Mouse (Mus musculus) limb, embryonic 11.5 days (tissue): Measurements from ENCODE around the gene Zfp273. TPM values are rescaled to one million over a fixed set of nuclear protein-coding genes. Genes with fewer than 3 reads are reported as not detected.
"Not testable (repeated sequence)": the region's sequence is repeated elsewhere in the genome, so short reads cannot be mapped to it uniquely, and the experiment has no call there.

Source experiments
- ATAC-seq: fragments of 200-750 bp; cut with Nextera tagmentation; 2 replicates; pipeline ENCODE4 v1.8.0; 2017; ENCODE audit warnings: low read depth; ENCODE audit not compliant: insufficient number of reproducible peaks, low FRiP score, low TSS enrichment
- DNase-seq: peaks from one replicate; pipeline ENCODE4 v3.0.0-alpha.2; 2015; ENCODE audit warnings: low spot score
- H3K27ac ChIP-seq: fragments of 300-500 bp; sonication (generic); replicated peaks from 2 replicates; pipeline ENCODE4 v1.5.1; 2014; ENCODE audit warnings: low read depth, mild to moderate bottlenecking, low read length
- H3K27me3 ChIP-seq: fragments of 300-500 bp; sonication (generic); 2 replicates; pipeline ENCODE4 v1.6.1; 2014; ENCODE audit warnings: mild to moderate bottlenecking, low read length, mixed read lengths; ENCODE audit not compliant: control insufficient read depth, insufficient read depth
- H3K36me3 ChIP-seq: fragments of 300-500 bp; sonication (generic); 2 replicates; pipeline ENCODE4 v1.6.1; 2014; ENCODE audit warnings: mild to moderate bottlenecking, low read length, moderate library complexity, mixed read lengths; ENCODE audit not compliant: control insufficient read depth, insufficient read depth
- H3K4me1 ChIP-seq: fragments of 300-500 bp; sonication (generic); 2 replicates; pipeline ENCODE4 v1.6.1; 2014; ENCODE audit warnings: low read length, mixed read lengths; ENCODE audit not compliant: control insufficient read depth, insufficient read depth
- H3K4me2 ChIP-seq: fragments of 300-500 bp; sonication (generic); 2 replicates; pipeline ENCODE4 v1.6.1; 2014; ENCODE audit warnings: low read depth, mild to moderate bottlenecking, moderate library complexity; ENCODE audit not compliant: severe bottlenecking
- H3K4me3 ChIP-seq: fragments of 300-500 bp; sonication (generic); 2 replicates; pipeline ENCODE4 v1.5.1; 2014; ENCODE audit warnings: low read depth, low read length
- H3K9ac ChIP-seq: fragments of 300-500 bp; sonication (generic); 2 replicates; pipeline ENCODE4 v1.6.1; 2014; ENCODE audit warnings: mild to moderate bottlenecking, low read length
- H3K9me3 ChIP-seq: fragments of 300-500 bp; sonication (generic); 2 replicates; pipeline ENCODE4 v1.6.1; 2016; ENCODE audit warnings: low read length; ENCODE audit not compliant: control insufficient read depth
- WGBS: fragments of 180-500 bp; shearing (Covaris S2); extraction: QIAGEN DNeasy Blood & Tissue Kit; methylation state at CpG from one replicate; pipeline ENCODE4 v1.1.7; 2014; 5-methylcytosine and 5-hydroxymethylcytosine counted together
- polyA plus RNA-seq: library from polyadenylated mRNA; unstranded; fragments of >200 nt; fragmentation: Nextera tagmentation; extraction: Ambion mirVana; gene quantifications from 2 replicates; pipeline ENCODE4 v1.2.1, GENCODE M21; 2014

Gene Zfp273
- polyA plus RNA-seq, result 7.5 and 8.0 TPM in 2 replicates

GRCm38 (mm10) chr13:67813710-67814660 is at the start of gene Zfp273:
Zfp273 (plus strand) TSS chr13:67813740.
- H3K9me3 ChIP-seq, result no peaks in the 10 kb centered on the region
- ATAC-seq (peak; percentile 96), DNase-seq (peak; percentile 81)
- no peaks in the 10 kb centered on the region for H3K36me3 ChIP-seq
- no peak within 1 kb of the TSS for H3K27ac ChIP-seq
- H3K4me2 ChIP-seq, result peak within 1 kb of the TSS; percentile 55
- no peaks in the 10 kb centered on the region for H3K27me3 ChIP-seq
- no peaks in the 10 kb centered on the region for H3K4me1 ChIP-seq
- WGBS, result 6% methylated on average over 31 of the region's 31 CpGs
- peak within 1 kb of the TSS; percentile 71 for H3K4me3 ChIP-seq
- H3K9ac ChIP-seq, result peak within 1 kb of the TSS; percentile 63

GRCm38 (mm10) chr13:67779265-67780221 is 34.0 kb upstream of the Zfp273 start, which contains the start of gene Zfp493:
Zfp493 (plus strand) TSS chr13:67779693.
- H3K4me2 ChIP-seq, result peak within 1 kb of the TSS; percentile 60
- H3K27me3 ChIP-seq, result no peaks in the 10 kb centered on the region
- H3K9me3 ChIP-seq, result no peaks in the 10 kb centered on the region; the same call in 1 of the 2 replicates
- peak within 1 kb of the TSS; percentile 62; the same call in 1 of the 2 replicates for H3K9ac ChIP-seq
- DNase-seq (peak; percentile 66), ATAC-seq (peak; percentile 93)
- H3K27ac ChIP-seq, result no peak within 1 kb of the TSS
- WGBS, result 12% methylated on average over 26 of the region's 26 CpGs
- H3K4me1 ChIP-seq, result no peaks in the 10 kb centered on the region
- no peaks in the 10 kb centered on the region for H3K36me3 ChIP-seq
- H3K4me3 ChIP-seq, result peak within 1 kb of the TSS; percentile 53

- Histone ChIP-seq H3K36me3 (no peaks in the 10 kb centered on the region), H3K27me3 (no peaks in the 10 kb centered on the region), H3K9ac (no peak overlapping the region), H3K4me1 (no peaks in the 10 kb centered on the region), H3K4me3 (no peak overlapping the region), H3K4me2 (no peak overlapping the region), H3K9me3 (no peaks in the 10 kb centered on the region), H3K27ac (no peak overlapping the region)
- ATAC-seq (no peak), DNase-seq (no peak)
- 94% methylated on average over 10 of the region's 10 CpGs for WGBS
Observed at GRCm38 (mm10) chr13:67791921-67792455, 21.6 kb upstream of the Zfp273 start.

DNA sequence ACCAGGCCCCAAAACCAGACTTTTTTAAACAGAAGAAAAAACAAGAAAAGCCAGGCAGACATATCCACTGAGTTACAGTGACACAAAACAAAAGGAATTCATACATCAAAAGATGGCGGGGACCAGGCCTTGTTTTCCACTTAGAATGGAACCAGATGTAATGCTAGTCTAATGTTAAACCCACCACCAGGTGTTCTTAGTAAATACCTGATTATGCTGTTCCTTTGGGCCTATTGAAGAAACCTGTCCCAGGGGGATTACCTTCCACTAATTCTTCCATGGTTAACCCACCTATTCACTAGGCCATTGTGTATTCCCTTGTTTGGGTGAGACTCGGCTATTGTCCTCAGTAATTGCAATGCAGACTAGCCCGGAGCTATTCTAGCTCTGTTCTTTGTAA is 14.9 kb upstream of the Zfp273 start:
- 86% methylated on average over 3 of the region's 3 CpGs for WGBS
- Histone ChIP-seq H3K4me1 (no peaks in the 10 kb centered on the region), H3K4me3 (no peak overlapping the region), H3K9me3 (no peaks in the 10 kb centered on the region), H3K9ac (no peak overlapping the region), H3K36me3 (no peaks in the 10 kb centered on the region), H3K27ac (no peak overlapping the region), H3K4me2 (no peak overlapping the region), H3K27me3 (no peaks in the 10 kb centered on the region)
- DNase-seq, result no peak
- no peak for ATAC-seq

DNA sequence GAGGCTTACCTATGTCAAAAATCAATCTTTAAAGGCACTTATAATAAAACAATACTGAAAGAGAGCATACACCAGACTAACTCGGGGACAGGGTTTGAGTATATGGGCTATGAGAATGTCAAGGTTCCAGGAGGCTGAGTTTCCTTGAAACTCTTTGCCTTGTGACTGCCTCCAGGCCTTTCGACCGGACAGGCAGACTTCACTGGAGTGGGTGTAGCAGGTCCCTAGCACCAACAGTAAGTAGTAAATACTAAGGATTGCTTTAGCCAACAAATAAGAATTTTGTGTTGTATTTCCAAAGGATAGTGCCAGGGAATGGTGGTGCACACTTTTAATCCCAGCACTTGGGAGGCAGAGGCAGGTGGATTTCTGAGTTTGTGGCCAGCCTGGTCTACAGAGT is 14.4 kb upstream of the Zfp273 start:
- H3K36me3 ChIP-seq, H3K4me2 ChIP-seq, H3K4me1 ChIP-seq, H3K9ac ChIP-seq, H3K27me3 ChIP-seq, H3K27ac ChIP-seq, H3K4me3 ChIP-seq, H3K9me3 ChIP-seq, ATAC-seq, DNase-seq: not testable (repeated sequence)
- 82% methylated on average over 3 of the region's 3 CpGs for WGBS

DNA sequence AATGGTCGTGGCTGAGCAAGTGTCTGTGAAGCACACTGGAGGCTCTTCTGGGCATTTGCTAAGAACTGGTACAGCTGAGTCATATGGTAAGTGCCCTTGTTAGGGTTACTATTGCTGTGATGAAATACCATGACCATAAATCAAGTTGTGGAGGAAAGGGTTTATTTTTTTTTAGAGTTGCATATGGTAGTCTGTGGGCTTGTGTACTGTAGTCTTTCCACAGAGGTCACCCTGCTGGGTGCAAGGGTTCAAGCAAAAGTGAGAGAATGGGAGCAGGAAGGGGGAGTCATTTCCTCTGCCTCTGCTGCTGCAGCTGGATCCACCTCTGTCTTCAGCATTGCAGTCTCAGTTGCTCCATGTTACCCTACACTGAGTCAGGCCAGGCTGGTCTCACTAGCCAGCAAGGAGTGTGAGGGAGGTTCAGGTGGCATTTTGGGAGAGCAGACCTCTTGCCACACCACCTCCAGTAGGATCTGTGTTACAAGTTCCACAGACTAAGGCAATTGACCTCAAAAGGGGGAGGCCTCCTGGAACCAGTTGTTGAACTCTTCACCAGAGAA is 1.8 kb upstream of the Zfp273 start:
- H3K36me3 ChIP-seq, result no peaks in the 10 kb centered on the region
- DNase-seq (no peak), ATAC-seq (no peak)
- no peak overlapping the region for H3K9ac ChIP-seq
- H3K27me3 ChIP-seq, result no peaks in the 10 kb centered on the region
- no peak overlapping the region for H3K4me3 ChIP-seq
- H3K4me2 ChIP-seq, result no peak overlapping the region
- 74% methylated on average over 1 of the region's 1 CpGs for WGBS
- no peaks in the 10 kb centered on the region for H3K9me3 ChIP-seq
- H3K4me1 ChIP-seq, result no peaks in the 10 kb centered on the region
- no peak overlapping the region for H3K27ac ChIP-seq

GRCm38 (mm10) chr13:67812961-67813709 is 405 bp upstream of the Zfp273 start:
- DNase-seq (no peak), ATAC-seq (0 out of 2 replicates have a peak, but pooled peaks have one; percentile 8)
- Histone ChIP-seq H3K27me3 (no peaks in the 10 kb centered on the region), H3K4me2 (no peak overlapping the region), H3K9me3 (no peaks in the 10 kb centered on the region), H3K27ac (no peak overlapping the region), H3K4me3 (peak overlapping the region; percentile 71), H3K4me1 (no peaks in the 10 kb centered on the region), H3K36me3 (no peaks in the 10 kb centered on the region), H3K9ac (no peak overlapping the region)
- 79% methylated on average over 8 of the region's 8 CpGs for WGBS
